Mouse (Mus musculus): ENCODE measurements around the gene Lrmda. TPM values are rescaled to one million over a fixed set of nuclear protein-coding genes. Genes with fewer than 3 reads are reported as not detected.

Gene Lrmda
- polyA plus RNA-seq, 1 experiment from 2014 or later, result 0.80 TPM

DNA sequence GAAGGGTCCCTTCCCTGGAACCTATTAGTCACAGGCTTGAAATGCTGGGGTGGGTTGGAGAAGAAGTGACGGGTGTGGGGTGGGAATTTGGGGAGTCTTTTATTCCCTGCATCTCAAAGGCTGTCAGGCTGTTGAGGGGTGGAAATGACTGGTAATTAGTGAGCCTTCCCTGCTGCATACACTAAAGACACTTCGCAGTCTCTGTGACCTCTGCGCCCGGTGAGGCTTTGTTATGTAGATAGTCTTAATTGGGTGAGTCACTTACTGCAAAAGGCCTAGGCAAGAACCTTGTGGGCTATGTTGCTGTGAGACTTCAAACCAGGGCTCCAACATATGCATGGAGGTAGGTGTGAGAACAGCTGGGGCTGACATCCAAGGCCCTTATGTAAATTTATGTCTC is 14.6 kb upstream of the Lrmda start:
- Histone ChIP-seq H3K27ac (ENCODE audit: low read depth, low read length) (no peak overlapping the region), H3K4me2 (ENCODE audit: low read length) (no peak overlapping the region), H3K36me3 (ENCODE audit: control insufficient read depth, insufficient read depth, low read length) (no peaks in the 10 kb centered on the region), H3K4me1 (ENCODE audit: control insufficient read depth, insufficient read depth, low read depth, low read length) (no peaks in the 10 kb centered on the region), H3K27me3 (replicated peaks; ENCODE audit: control insufficient read depth, insufficient read depth, low read length) (no peaks in the 10 kb centered on the region), H3K9ac (ENCODE audit: low read depth, low read length) (no peak overlapping the region), H3K4me3 (ENCODE audit: low read length) (no peak overlapping the region), H3K9me3 (ENCODE audit: control insufficient read depth, low read length) (no peaks in the 10 kb centered on the region)
- ATAC-seq, result no peak
- 29% methylated on average over 4 of the region's 4 CpGs for WGBS

DNA sequence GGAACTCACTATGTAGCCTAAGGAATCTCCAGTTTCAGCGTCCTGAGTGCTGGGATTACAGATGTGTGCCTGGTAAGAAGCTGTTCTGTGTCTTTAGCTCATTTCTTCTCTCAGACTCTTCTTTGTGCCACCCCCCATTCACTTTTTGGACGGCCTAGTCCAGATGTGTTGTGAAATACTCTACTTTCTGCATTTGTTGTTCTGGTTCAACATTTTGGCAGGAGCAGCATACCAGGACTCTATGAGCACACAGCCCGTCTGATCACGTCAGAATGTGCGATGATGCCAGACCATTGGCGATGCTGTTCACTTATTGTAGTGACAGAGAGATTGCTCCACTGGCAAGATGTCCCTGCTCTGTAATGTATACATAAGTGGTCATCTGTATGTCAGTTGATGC is 12.5 kb upstream of the Lrmda start:
- Histone ChIP-seq H3K27me3 (replicated peaks; ENCODE audit: control insufficient read depth, insufficient read depth, low read length) (no peaks in the 10 kb centered on the region), H3K9ac (ENCODE audit: low read depth, low read length) (no peak overlapping the region), H3K36me3 (ENCODE audit: control insufficient read depth, insufficient read depth, low read length) (no peaks in the 10 kb centered on the region), H3K4me1 (ENCODE audit: control insufficient read depth, insufficient read depth, low read depth, low read length) (no peaks in the 10 kb centered on the region), H3K4me2 (ENCODE audit: low read length) (no peak overlapping the region), H3K9me3 (ENCODE audit: control insufficient read depth, low read length) (no peaks in the 10 kb centered on the region), H3K4me3 (ENCODE audit: low read length) (no peak overlapping the region), H3K27ac (ENCODE audit: low read depth, low read length) (no peak overlapping the region)
- ATAC-seq, result no peak
- WGBS, result 86% methylated on average over 6 of the region's 6 CpGs

DNA sequence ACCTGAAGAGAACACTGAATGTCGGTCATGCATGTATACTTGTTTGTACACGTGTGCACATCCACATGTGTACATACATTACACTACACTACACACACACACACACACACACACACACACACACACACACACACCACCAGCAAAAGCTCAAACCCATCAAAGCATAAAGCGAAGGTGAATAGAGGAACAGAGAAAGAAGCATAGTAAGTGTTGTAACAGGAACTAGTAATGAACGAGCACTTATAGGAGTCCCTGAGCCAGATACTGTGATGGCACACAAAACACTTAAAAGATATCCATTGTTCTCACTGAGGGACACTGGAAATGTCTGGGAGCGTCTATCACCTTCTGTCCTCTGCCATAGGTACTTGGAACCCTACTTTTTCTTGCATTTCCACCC is 5.2 kb upstream of the Lrmda start:
- 95% methylated on average over 5 of the region's 5 CpGs for WGBS
- Histone ChIP-seq H3K4me3 (ENCODE audit: low read length) (no peak overlapping the region), H3K4me1 (ENCODE audit: control insufficient read depth, insufficient read depth, low read depth, low read length) (peaks cover under 1% of the 10 kb centered on the region; the same call in 1 of the 2 replicates), H3K9ac (ENCODE audit: low read depth, low read length) (no peak overlapping the region), H3K36me3 (ENCODE audit: control insufficient read depth, insufficient read depth, low read length) (no peaks in the 10 kb centered on the region), H3K9me3 (ENCODE audit: control insufficient read depth, low read length) (no peaks in the 10 kb centered on the region), H3K27ac (ENCODE audit: low read depth, low read length) (no peak overlapping the region), H3K4me2 (ENCODE audit: low read length) (no peak overlapping the region), H3K27me3 (replicated peaks; ENCODE audit: control insufficient read depth, insufficient read depth, low read length) (peaks cover 2% of the 10 kb centered on the region)
- no peak for ATAC-seq

DNA sequence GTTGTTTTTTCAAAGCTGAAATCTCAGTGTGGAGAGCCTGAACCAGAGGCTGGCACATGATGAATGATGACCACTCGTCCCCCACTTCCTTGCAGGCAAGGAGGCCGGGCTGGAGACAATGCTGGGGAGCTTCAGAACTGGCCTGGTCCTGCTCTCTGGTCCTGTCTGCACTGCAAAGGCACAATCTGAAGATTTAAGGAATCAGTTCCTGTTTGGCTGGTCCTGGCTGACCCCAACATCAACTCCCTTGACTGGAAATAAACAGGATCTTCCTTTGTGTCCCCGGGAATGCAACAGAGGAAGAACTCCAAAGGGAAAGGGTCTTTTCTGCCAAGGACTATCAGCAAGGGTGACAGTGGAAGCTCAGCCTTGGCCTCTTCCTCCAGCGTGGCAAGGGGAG is 4.7 kb upstream of the Lrmda start:
- H3K4me2 ChIP-seq (ENCODE audit: low read length), result no peak overlapping the region
- no peak overlapping the region for H3K4me3 ChIP-seq (ENCODE audit: low read length)
- H3K36me3 ChIP-seq (ENCODE audit: control insufficient read depth, insufficient read depth, low read length), result no peaks in the 10 kb centered on the region
- no peak overlapping the region for H3K9ac ChIP-seq (ENCODE audit: low read depth, low read length)
- WGBS, result 57% methylated on average over 4 of the region's 4 CpGs
- ATAC-seq, result no peak
- peaks cover 5% of the 10 kb centered on the region for H3K4me1 ChIP-seq (ENCODE audit: control insufficient read depth, insufficient read depth, low read depth, low read length)
- H3K27me3 ChIP-seq (replicated peaks; ENCODE audit: control insufficient read depth, insufficient read depth, low read length), result peaks cover 3% of the 10 kb centered on the region
- H3K27ac ChIP-seq (ENCODE audit: low read depth, low read length), result no peak overlapping the region
- no peaks in the 10 kb centered on the region for H3K9me3 ChIP-seq (ENCODE audit: control insufficient read depth, low read length)

DNA sequence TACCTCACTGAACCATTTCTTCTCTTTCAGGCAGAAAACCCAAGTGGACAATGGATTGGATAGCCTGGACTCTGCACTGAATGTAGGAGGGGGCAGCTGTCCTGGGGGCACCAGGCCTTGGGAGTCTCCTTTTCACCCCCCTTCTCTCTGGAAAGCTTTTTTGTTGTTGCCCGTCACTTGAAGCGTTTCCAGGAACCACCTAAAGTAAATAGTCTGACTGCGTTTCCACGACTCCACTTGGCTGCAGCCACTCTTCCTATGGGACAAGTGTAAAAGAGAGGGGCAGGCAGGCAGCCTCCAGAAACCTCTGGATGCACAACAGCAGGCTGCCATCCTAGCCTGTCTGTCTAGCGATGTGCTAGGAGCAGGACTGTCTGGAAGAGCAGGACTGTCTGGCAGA is 2.5 kb upstream of the Lrmda start:
- Histone ChIP-seq H3K27ac (ENCODE audit: low read depth, low read length) (no peak overlapping the region), H3K27me3 (replicated peaks; ENCODE audit: control insufficient read depth, insufficient read depth, low read length) (peaks cover 6% of the 10 kb centered on the region), H3K36me3 (ENCODE audit: control insufficient read depth, insufficient read depth, low read length) (no peaks in the 10 kb centered on the region), H3K4me1 (ENCODE audit: control insufficient read depth, insufficient read depth, low read depth, low read length) (peaks cover 6% of the 10 kb centered on the region), H3K4me2 (ENCODE audit: low read length) (no peak overlapping the region), H3K9ac (ENCODE audit: low read depth, low read length) (no peak overlapping the region), H3K4me3 (ENCODE audit: low read length) (no peak overlapping the region), H3K9me3 (ENCODE audit: control insufficient read depth, low read length) (no peaks in the 10 kb centered on the region)
- 66% methylated on average over 5 of the region's 5 CpGs for WGBS
- no peak for ATAC-seq

DNA sequence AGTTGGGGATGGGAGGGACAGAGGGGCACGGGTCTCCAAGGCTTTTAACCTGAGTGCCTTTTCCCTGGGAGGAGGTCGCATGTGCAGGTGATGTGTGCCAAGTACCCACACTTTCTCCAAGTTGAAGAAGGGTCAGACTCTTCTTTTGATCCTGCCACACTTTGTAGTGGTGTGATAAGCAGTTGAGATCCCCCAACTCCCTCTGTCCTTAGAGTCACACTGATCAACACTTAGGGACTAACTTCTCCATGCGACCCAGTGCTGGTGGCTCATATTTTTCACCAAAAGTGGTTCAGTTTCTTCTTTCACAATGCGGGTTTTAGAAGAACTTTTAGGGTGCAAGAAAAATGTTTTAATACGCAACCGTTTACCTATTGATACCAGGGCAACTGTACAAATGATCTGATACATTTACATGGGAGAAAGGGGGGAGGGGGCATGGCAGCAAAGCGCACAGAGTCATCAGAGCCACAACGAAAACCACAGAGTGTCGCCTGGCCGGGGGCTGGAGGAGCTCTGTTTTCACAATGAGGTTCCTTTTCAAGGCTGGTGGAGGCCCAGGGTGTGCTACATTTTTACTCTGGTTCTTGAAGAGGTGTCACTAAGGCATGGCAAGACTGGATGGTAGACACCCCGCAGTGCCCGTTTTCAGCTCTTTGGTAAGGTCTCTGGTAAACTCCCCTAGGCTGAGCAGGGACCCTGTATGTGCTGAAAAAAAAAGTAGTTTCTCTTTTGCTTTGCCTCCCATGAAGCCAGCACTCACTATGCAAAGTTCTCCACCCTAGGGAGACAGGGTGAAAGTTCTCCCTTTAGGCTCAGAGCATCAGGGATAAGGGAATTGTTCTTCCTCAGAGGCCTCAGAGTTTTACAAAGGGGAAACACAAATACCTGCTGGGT is 685 bp downstream of the Lrmda start:
- ATAC-seq, result no peak
- H3K9ac ChIP-seq (ENCODE audit: low read depth, low read length), result peak overlapping the region; percentile 62

DNA sequence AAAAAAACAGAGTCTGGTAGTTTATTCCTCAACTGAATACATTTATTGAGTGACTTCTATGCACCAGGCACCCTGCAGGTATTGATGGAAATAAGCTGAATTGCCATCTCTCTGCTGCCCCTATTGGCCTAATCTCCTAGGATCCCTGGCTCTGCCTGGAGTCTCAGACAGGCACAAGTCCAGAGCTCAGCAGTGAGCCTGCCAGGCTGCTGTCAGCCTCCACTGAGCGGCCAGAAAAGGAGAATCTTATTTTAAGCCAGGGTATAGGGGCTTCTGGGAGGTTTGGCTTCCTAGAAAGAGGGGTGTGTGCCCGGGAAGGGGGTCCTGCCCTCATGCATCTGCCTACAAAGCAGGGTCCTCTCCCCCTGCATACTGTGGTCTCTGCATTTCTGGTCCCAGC is 1.4 kb downstream of the Lrmda start:
- Histone ChIP-seq H3K9me3 (ENCODE audit: control insufficient read depth, low read length) (no peaks in the 10 kb centered on the region), H3K27ac (ENCODE audit: low read depth, low read length) (no peak overlapping the region), H3K27me3 (replicated peaks; ENCODE audit: control insufficient read depth, insufficient read depth, low read length) (peaks cover 6% of the 10 kb centered on the region), H3K4me3 (ENCODE audit: low read length) (no peak overlapping the region), H3K9ac (ENCODE audit: low read depth, low read length) (no peak overlapping the region), H3K4me2 (ENCODE audit: low read length) (no peak overlapping the region), H3K36me3 (ENCODE audit: control insufficient read depth, insufficient read depth, low read length) (no peaks in the 10 kb centered on the region), H3K4me1 (ENCODE audit: control insufficient read depth, insufficient read depth, low read depth, low read length) (peaks cover 6% of the 10 kb centered on the region)
- 8% methylated on average over 2 of the region's 2 CpGs for WGBS
- peak; percentile 50 for ATAC-seq

More for the DNA sequence above, 685 bp downstream of the Lrmda start:
- Histone ChIP-seq H3K27me3 (replicated peaks; ENCODE audit: control insufficient read depth, insufficient read depth, low read length) (peaks cover 6% of the 10 kb centered on the region), H3K4me1 (ENCODE audit: control insufficient read depth, insufficient read depth, low read depth, low read length) (peaks cover 6% of the 10 kb centered on the region), H3K27ac (ENCODE audit: low read depth, low read length) (no peak overlapping the region), H3K9me3 (ENCODE audit: control insufficient read depth, low read length) (no peaks in the 10 kb centered on the region), H3K4me2 (ENCODE audit: low read length) (peak overlapping the region; percentile 74), H3K36me3 (ENCODE audit: control insufficient read depth, insufficient read depth, low read length) (no peaks in the 10 kb centered on the region), H3K4me3 (ENCODE audit: low read length) (peak overlapping the region; percentile 37)
- WGBS, result 39% methylated on average over 12 of the region's 12 CpGs

DNA sequence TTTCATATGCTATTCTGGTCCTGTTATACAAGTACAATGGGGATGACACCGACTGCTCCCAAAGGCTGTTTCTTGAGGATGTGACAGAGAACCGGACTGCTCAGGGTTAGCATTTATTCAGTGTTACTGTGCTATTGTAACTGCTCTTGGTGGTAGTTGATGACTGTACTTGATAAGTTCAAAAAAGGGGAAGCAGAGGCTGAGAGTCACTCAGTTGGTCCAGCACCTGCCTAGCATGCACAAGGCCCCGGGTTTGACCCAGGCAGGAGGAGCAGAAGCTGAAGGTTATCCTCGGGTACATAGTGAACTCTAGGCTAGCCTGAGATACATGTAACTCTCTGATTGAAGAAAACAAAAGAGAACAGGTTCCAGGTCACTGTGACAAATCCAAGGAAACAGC is 4.0 kb downstream of the Lrmda start:
- H3K9ac ChIP-seq (ENCODE audit: low read depth, low read length), result no peak overlapping the region
- no peak overlapping the region for H3K27ac ChIP-seq (ENCODE audit: low read depth, low read length)
- no peak overlapping the region for H3K4me2 ChIP-seq (ENCODE audit: low read length)
- H3K9me3 ChIP-seq (ENCODE audit: control insufficient read depth, low read length), result no peaks in the 10 kb centered on the region
- no peak overlapping the region for H3K4me3 ChIP-seq (ENCODE audit: low read length)
- ATAC-seq, result no peak
- H3K4me1 ChIP-seq (ENCODE audit: control insufficient read depth, insufficient read depth, low read depth, low read length), result peaks cover 6% of the 10 kb centered on the region
- WGBS, result 78% methylated on average over 4 of the region's 4 CpGs
- no peaks in the 10 kb centered on the region for H3K36me3 ChIP-seq (ENCODE audit: control insufficient read depth, insufficient read depth, low read length)
- H3K27me3 ChIP-seq (replicated peaks; ENCODE audit: control insufficient read depth, insufficient read depth, low read length), result peaks cover 4% of the 10 kb centered on the region

DNA sequence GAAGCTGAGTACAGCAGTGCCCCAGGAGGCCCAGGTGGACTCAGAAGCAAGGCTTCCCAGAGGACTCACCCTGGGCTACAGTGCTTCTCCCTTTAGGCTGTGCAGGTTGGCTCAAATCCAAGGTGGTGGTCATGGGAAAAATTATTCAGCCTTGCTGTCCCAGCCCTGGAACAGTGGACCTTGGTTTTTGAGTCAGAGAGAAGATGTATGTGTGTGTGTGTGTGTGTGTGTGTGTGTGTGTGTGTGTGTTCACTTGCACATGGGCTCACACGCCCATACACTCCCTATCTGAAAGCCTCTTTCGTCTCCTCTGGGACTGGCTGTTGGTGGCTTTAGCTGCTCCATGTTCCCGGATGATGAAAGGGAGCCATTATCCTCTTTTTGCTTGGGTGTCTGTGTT is 16.4 kb downstream of the Lrmda start:
- WGBS, result 16% methylated on average over 3 of the region's 3 CpGs

More for the DNA sequence above, 16.4 kb downstream of the Lrmda start:
- no peak overlapping the region for H3K4me3 ChIP-seq (ENCODE audit: low read length)
- peak; percentile 40; the same call in 1 of the 2 replicates for ATAC-seq
- H3K36me3 ChIP-seq (ENCODE audit: control insufficient read depth, insufficient read depth, low read length), result no peaks in the 10 kb centered on the region
- H3K9me3 ChIP-seq (ENCODE audit: control insufficient read depth, low read length), result no peaks in the 10 kb centered on the region
- H3K9ac ChIP-seq (ENCODE audit: low read depth, low read length), result no peak overlapping the region
- no peak overlapping the region for H3K4me2 ChIP-seq (ENCODE audit: low read length)
- H3K27me3 ChIP-seq (replicated peaks; ENCODE audit: control insufficient read depth, insufficient read depth, low read length), result peaks cover 2% of the 10 kb centered on the region
- no peak overlapping the region for H3K27ac ChIP-seq (ENCODE audit: low read depth, low read length)
- peaks cover 17% of the 10 kb centered on the region for H3K4me1 ChIP-seq (ENCODE audit: control insufficient read depth, insufficient read depth, low read depth, low read length)
